Mouse (Mus musculus) CH12.LX (cell line): ENCODE measurements at regions not wholly inside any gene's neighbourhood (a gene's known extent, or its start where the extent isn't known, plus 50 kb on each side); places are given as distances from the start of the nearest gene placed in this dataset.

Experiments
- DNase-seq: peaks from one replicate; pipeline ENCODE4 v3.0.0-alpha.2; 2013; ENCODE audit errors: extremely low read depth
- H3K27ac ChIP-seq: 2 replicates; pipeline ENCODE4 v1.5.1; 2012; ENCODE audit warnings: low read depth, mild to moderate bottlenecking, control low read depth, moderate library complexity; ENCODE audit not compliant: insufficient read depth
- H3K27me3 ChIP-seq: replicated peaks from 2 replicates; pipeline ENCODE3; 2012; ENCODE audit warnings: inconsistent platforms
- H3K36me3 ChIP-seq, 2 experiments: replicated peaks in 1 of 2; 2 replicates each; pipeline versions ENCODE3 to v1.6.1; 2012; ENCODE audit warnings: inconsistent platforms in 1 of 2, low read length in 1 of 2, mild to moderate bottlenecking in 1 of 2, mixed read lengths in 1 of 2, moderate library complexity in 1 of 2; ENCODE audit not compliant: control insufficient read depth in 1 of 2, insufficient read depth in 1 of 2
- H3K4me1 ChIP-seq, 2 experiments: 2 replicates each; pipeline ENCODE4 v1.6.1; 2012; ENCODE audit warnings: inconsistent platforms in 1 of 2, moderate library complexity in 1 of 2; ENCODE audit not compliant: insufficient read depth in 2 of 2, control insufficient read depth in 1 of 2
- H3K4me2 ChIP-seq: 2 replicates; pipeline ENCODE4 v1.6.1; 2012; ENCODE audit warnings: low read depth, mild to moderate bottlenecking, control low read depth; ENCODE audit not compliant: poor library complexity, insufficient read depth, severe bottlenecking
- H3K4me3 ChIP-seq, 3 experiments: fragments of 150-350 bp in 1 of 3; sonication (generic) in 1 of 3; replicated peaks in 1 of 3; 2 replicates each; pipeline versions ENCODE3 to v1.5.1; 2011 to 2012; ENCODE audit warnings: low read depth in 2 of 3, low read length in 2 of 3, mild to moderate bottlenecking in 2 of 3, moderate library complexity in 2 of 3, control low read depth in 1 of 3, improper control_type of control experiment in 1 of 3, inconsistent platforms in 1 of 3, mixed read lengths in 1 of 3; ENCODE audit not compliant: poor library complexity in 1 of 3
- H3K79me2 ChIP-seq: replicated peaks from 2 replicates; pipeline ENCODE4 v1.6.1; 2012; ENCODE audit warnings: mild to moderate bottlenecking, moderate library complexity; ENCODE audit not compliant: control insufficient read depth, poor library complexity, insufficient read depth, severe bottlenecking; ENCODE audit errors: extremely low read depth
- H3K9ac ChIP-seq: 2 replicates; pipeline ENCODE4 v1.6.1; 2012; ENCODE audit warnings: low read depth, mild to moderate bottlenecking, control low read depth, moderate library complexity; ENCODE audit not compliant: insufficient read depth
- H3K9me3 ChIP-seq: replicated peaks from 2 replicates; pipeline ENCODE3; 2012; ENCODE audit warnings: low read length, inconsistent platforms, mixed read lengths
- CHD1 ChIP-seq: IDR thresholded peaks from 2 replicates; pipeline ENCODE4 v1.6.1; 2012; ENCODE audit warnings: low read depth, low read length, improper control_type of control experiment, inconsistent platforms
- CTCF ChIP-seq, 2 experiments: IDR thresholded peaks in 1 of 2; conservative IDR thresholded peaks in 1 of 2; 2 replicates each; pipeline ENCODE4 v1.5.1; 2011 to 2012; ENCODE audit warnings: low read depth in 2 of 2, low read length in 2 of 2, improper control_type of control experiment in 1 of 2, inconsistent platforms in 1 of 2, mild to moderate bottlenecking in 1 of 2, moderate library complexity in 1 of 2
- E2F4 ChIP-seq: IDR thresholded peaks from 2 replicates; pipeline ENCODE4 v1.6.1; 2011; ENCODE audit warnings: low read depth, low read length, improper control_type of control experiment; ENCODE audit not compliant: insufficient replicate concordance
- ETS1 ChIP-seq: conservative IDR thresholded peaks from 2 replicates; pipeline ENCODE4 v1.6.1; 2012; ENCODE audit warnings: low read depth, mild to moderate bottlenecking, inconsistent platforms, low read length, improper control_type of control experiment, moderate library complexity
- GABPA ChIP-seq: IDR thresholded peaks from 2 replicates; pipeline ENCODE4 v1.6.1; 2012; ENCODE audit warnings: low read depth, low read length, improper control_type of control experiment, inconsistent platforms; ENCODE audit not compliant: insufficient replicate concordance
- HCFC1 ChIP-seq: IDR thresholded peaks from 2 replicates; pipeline ENCODE4 v1.6.1; 2012; ENCODE audit warnings: low read depth, mild to moderate bottlenecking, inconsistent platforms, low read length, improper control_type of control experiment
- JUN ChIP-seq: IDR thresholded peaks from 2 replicates; pipeline ENCODE4 v1.6.1; 2011; ENCODE audit warnings: low read depth, mild to moderate bottlenecking, low read length, improper control_type of control experiment, moderate library complexity; ENCODE audit not compliant: insufficient read depth
- JUND ChIP-seq: conservative IDR thresholded peaks from 2 replicates; pipeline ENCODE4 v1.6.1; 2011; ENCODE audit warnings: low read depth, low read length, improper control_type of control experiment
- MEF2A ChIP-seq: IDR thresholded peaks from 2 replicates; pipeline ENCODE4 v1.6.1; 2014; ENCODE audit warnings: low read depth, mild to moderate bottlenecking, inconsistent platforms, low read length, improper control_type of control experiment, borderline replicate concordance
- MYC ChIP-seq: IDR thresholded peaks from 2 replicates; pipeline ENCODE4 v1.6.1; 2011; ENCODE audit warnings: low read depth, mild to moderate bottlenecking, improper control_type of control experiment, low read length
- NELFE ChIP-seq: IDR thresholded peaks from 2 replicates; pipeline ENCODE4 v1.6.1; 2011; ENCODE audit warnings: low read depth, low read length, improper control_type of control experiment
- NRF1 ChIP-seq: IDR thresholded peaks from 2 replicates; pipeline ENCODE4 v1.6.1; 2014; ENCODE audit warnings: low read depth, mild to moderate bottlenecking, inconsistent platforms, low read length, improper control_type of control experiment, moderate library complexity
- PAX5 ChIP-seq: IDR thresholded peaks from 2 replicates; pipeline ENCODE4 v1.6.1; 2012; ENCODE audit warnings: low read length, inconsistent platforms, mixed read lengths
- POLR2A ChIP-seq: IDR thresholded peaks from 2 replicates; pipeline ENCODE4 v1.6.1; 2011; ENCODE audit warnings: low read depth, mild to moderate bottlenecking, improper control_type of control experiment, low read length
- POLR2AphosphoS2 ChIP-seq: IDR thresholded peaks from 2 replicates; pipeline ENCODE4 v1.6.1; 2011; ENCODE audit warnings: low read depth, low read length, improper control_type of control experiment
- SIN3A ChIP-seq: IDR thresholded peaks from 2 replicates; pipeline ENCODE4 v1.6.1; 2012; ENCODE audit warnings: low read length, improper control_type of control experiment, inconsistent platforms
- TBP ChIP-seq: conservative IDR thresholded peaks from 2 replicates; pipeline ENCODE4 v1.6.1; 2011; ENCODE audit warnings: low read depth, low read length, improper control_type of control experiment
- USF1 ChIP-seq: IDR thresholded peaks from 2 replicates; pipeline ENCODE4 v1.6.1; 2014; ENCODE audit warnings: low read depth, mild to moderate bottlenecking, inconsistent platforms, low read length, improper control_type of control experiment
- USF2 ChIP-seq: conservative IDR thresholded peaks from 2 replicates; pipeline ENCODE4 v1.6.1; 2011; ENCODE audit warnings: low read depth, low read length, improper control_type of control experiment
- ZKSCAN1 ChIP-seq: IDR thresholded peaks from 2 replicates; pipeline ENCODE4 v1.6.1; 2012; ENCODE audit warnings: low read depth, inconsistent platforms, low read length, improper control_type of control experiment, borderline replicate concordance
- ZNF384 ChIP-seq: IDR thresholded peaks from 2 replicates; pipeline ENCODE4 v1.6.1; 2012; ENCODE audit warnings: low read depth, low read length, improper control_type of control experiment, inconsistent platforms
- dilution Hi-C: fragments of 300-500 bp; cut with MboI; formaldehyde crosslinking; loops from 2 replicates; pipeline ENCODE4 v1.14.3; 2020; ENCODE audit warnings: low sequenced_read_pairs; ENCODE audit not compliant: extremely low pct_unique_long_range_greater_than_20kb, extremely low pct_ligation_motif_present
- in situ Hi-C: fragments of 300-500 bp; cut with MboI; formaldehyde crosslinking; loops from 3 replicates; pipeline ENCODE4 v1.14.3; 2019; ENCODE audit warnings: low sequenced_read_pairs, low pct_ligation_motif_present, low pct_unique_long_range_greater_than_20kb, mixed read lengths

GRCm38 (mm10) chr4:72329026-72329390, 128.3 kb upstream of the Tle1 start:
- H3K79me2 ChIP-seq = no peaks in the 10 kb centered on the region
- H3K9ac ChIP-seq = no peak overlapping the region
- H3K4me1 ChIP-seq = no peaks in the 10 kb centered on the region
- H3K4me2 ChIP-seq = no peak overlapping the region
- TF ChIP-seq ZKSCAN1 (no peak), ZNF384 (no peak), CTCF (conservative IDR thresholded peaks at IDR 0.05 in 1 of 2, IDR thresholded peaks at IDR 0.05 in 1 of 2; ENCODE audit: low read depth in 2 of 2, low read length in 2 of 2) (no peak), GABPA (no peak), SIN3A (no peak), POLR2A (no peak), USF1 (no peak), USF2 (no peak), MYC (no peak)
- H3K4me3 ChIP-seq = no peak overlapping the region
- in situ Hi-C loops (no loop called here), dilution Hi-C loops (no loop called here)
- H3K36me3 ChIP-seq = no peaks in the 10 kb centered on the region
- H3K9me3 ChIP-seq = peaks cover 49% of the 10 kb centered on the region
- H3K27me3 ChIP-seq = no peaks in the 10 kb centered on the region
- H3K27ac ChIP-seq = no peak overlapping the region
- no peak for DNase-seq

- dilution Hi-C loops = no loop called here
- no peaks in the 10 kb centered on the region for H3K79me2 ChIP-seq
Measured at GRCm38 (mm10) chr4:72328282-72329025, 127.7 kb upstream of the Tle1 start.

More at GRCm38 (mm10) chr4:72328282-72329025, 127.7 kb upstream of the Tle1 start:
- TF ChIP-seq TBP = no peak
- TF ChIP-seq NRF1 = no peak
- no peak for TF ChIP-seq CHD1
- no peak for TF ChIP-seq HCFC1
- TF ChIP-seq MEF2A = no peak
- no peak for TF ChIP-seq NELFE
- no peak for TF ChIP-seq ETS1
- no peak for TF ChIP-seq CTCF (conservative IDR thresholded peaks at IDR 0.05 in 1 of 2, IDR thresholded peaks at IDR 0.05 in 1 of 2; ENCODE audit: low read depth in 2 of 2, low read length in 2 of 2)
- TF ChIP-seq E2F4 = no peak
- TF ChIP-seq MYC = no peak
- no peak for TF ChIP-seq ZKSCAN1
- TF ChIP-seq POLR2A = no peak
- TF ChIP-seq JUND = no peak
- TF ChIP-seq GABPA = no peak
- no peak for TF ChIP-seq POLR2AphosphoS2
- TF ChIP-seq USF1 = no peak
- TF ChIP-seq JUN = no peak
- TF ChIP-seq PAX5 = no peak
- no peak for TF ChIP-seq ZNF384
- Histone ChIP-seq H3K9me3 (peaks cover 47% of the 10 kb centered on the region), H3K4me1 (no peaks in the 10 kb centered on the region), H3K4me3 (no peak overlapping the region), H3K27ac (no peak overlapping the region), H3K36me3 (no peaks in the 10 kb centered on the region), H3K9ac (no peak overlapping the region), H3K4me2 (no peak overlapping the region), H3K27me3 (no peaks in the 10 kb centered on the region)
- DNase-seq = no peak
- in situ Hi-C loops = no loop called here
